Mouse (Mus musculus) liver, embryonic 12.5 days (tissue): ENCODE results near the gene Arntl2. TPM values are rescaled to one million over a fixed set of nuclear protein-coding genes. Genes with fewer than 3 reads are reported as not detected.
"Not testable (repeated sequence)": the region's sequence is repeated elsewhere in the genome, so short reads cannot be mapped to it uniquely, and the experiment has no call there.

ENCODE experiments used
- ATAC-seq: fragments of 200-750 bp; cut with Nextera tagmentation; 2 replicates; pipeline ENCODE4 v1.8.0; 2017; ENCODE audit warnings: moderate number of reproducible peaks, mild to moderate bottlenecking, moderate library complexity
- H3K27ac ChIP-seq: fragments of 300-500 bp; sonication (generic); 2 replicates; pipeline ENCODE4 v1.5.1; 2016; ENCODE audit warnings: mild to moderate bottlenecking
- H3K27me3 ChIP-seq: fragments of 300-500 bp; sonication (generic); replicated peaks from 2 replicates; pipeline ENCODE4 v1.6.1; 2016; ENCODE audit warnings: mild to moderate bottlenecking, moderate library complexity
- H3K36me3 ChIP-seq: fragments of 300-500 bp; sonication (generic); 2 replicates; pipeline ENCODE4 v1.6.1; 2016; ENCODE audit warnings: mild to moderate bottlenecking, moderate library complexity
- H3K4me1 ChIP-seq: fragments of 300-500 bp; sonication (generic); 2 replicates; pipeline ENCODE4 v1.6.1; 2016
- H3K4me2 ChIP-seq: fragments of 300-500 bp; sonication (generic); 2 replicates; pipeline ENCODE4 v1.6.1; 2016; ENCODE audit warnings: mild to moderate bottlenecking, moderate library complexity
- H3K4me3 ChIP-seq: fragments of 300-500 bp; sonication (generic); 2 replicates; pipeline ENCODE4 v1.5.1; 2016; ENCODE audit warnings: mild to moderate bottlenecking, moderate library complexity
- H3K9ac ChIP-seq: fragments of 300-500 bp; sonication (generic); 2 replicates; pipeline ENCODE4 v1.6.1; 2016; ENCODE audit warnings: mild to moderate bottlenecking, moderate library complexity
- H3K9me3 ChIP-seq: fragments of 300-500 bp; sonication (generic); replicated peaks from 2 replicates; pipeline ENCODE4 v1.6.1; 2016; ENCODE audit warnings: mild to moderate bottlenecking, moderate library complexity
- WGBS: fragments of 180-500 bp; shearing (Covaris S2); methylation state at CpG from one replicate; pipeline ENCODE4 v1.1.7; 2016; ENCODE audit not compliant: insufficient replicate concordance; 5-methylcytosine and 5-hydroxymethylcytosine counted together
- polyA plus RNA-seq: library from polyadenylated mRNA; unstranded; fragments of >200 nt; fragmentation: Nextera tagmentation; extraction: Ambion mirVana; gene quantifications from 2 replicates; pipeline ENCODE4 v1.2.1, GENCODE M21; 2016

The Arntl2 gene
- polyA plus RNA-seq, 1 experiment from 2014 or later = 0.94 TPM

DNA sequence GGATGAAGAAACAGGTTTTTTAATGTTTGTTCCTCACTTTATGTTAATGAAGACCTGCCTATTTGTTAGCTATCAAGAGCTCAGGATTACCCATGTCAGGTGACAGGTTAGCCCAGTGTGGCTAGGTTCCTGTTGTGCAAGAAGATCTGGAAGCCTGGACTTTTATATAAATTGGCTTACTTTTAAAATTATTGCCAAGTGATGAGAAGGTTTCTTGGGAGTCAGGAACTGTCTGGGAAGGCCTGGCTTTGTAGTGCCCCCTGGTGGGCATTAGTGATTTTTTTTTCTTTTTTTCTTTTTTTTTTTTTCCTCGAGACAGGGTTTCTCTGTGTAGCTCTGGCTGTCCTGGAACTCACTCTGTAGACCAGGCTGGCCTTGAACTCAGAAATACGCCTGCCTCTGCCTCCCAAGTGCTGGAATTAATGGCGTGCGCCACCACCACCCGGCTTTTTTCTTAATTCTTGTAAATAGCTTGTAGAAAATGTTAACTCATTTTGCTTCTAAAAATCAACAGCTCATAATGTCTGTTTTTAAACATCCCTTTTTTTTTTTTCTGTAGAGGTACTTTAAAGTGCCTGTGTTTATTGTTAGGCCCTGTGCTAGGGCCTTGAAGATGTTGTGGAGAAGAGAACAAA lies 33.5 kb upstream of the Arntl2 start:
- Histone ChIP-seq H3K27me3 (no peaks in the 10 kb centered on the region), H3K4me3 (no peak overlapping the region), H3K4me1 (no peaks in the 10 kb centered on the region), H3K9me3 (no peaks in the 10 kb centered on the region), H3K9ac (no peak overlapping the region), H3K4me2 (no peak overlapping the region), H3K36me3 (peaks cover 7% of the 10 kb centered on the region), H3K27ac (no peak overlapping the region)
- no peak for ATAC-seq
- 59% methylated on average over 5 of the region's 5 CpGs for WGBS

DNA sequence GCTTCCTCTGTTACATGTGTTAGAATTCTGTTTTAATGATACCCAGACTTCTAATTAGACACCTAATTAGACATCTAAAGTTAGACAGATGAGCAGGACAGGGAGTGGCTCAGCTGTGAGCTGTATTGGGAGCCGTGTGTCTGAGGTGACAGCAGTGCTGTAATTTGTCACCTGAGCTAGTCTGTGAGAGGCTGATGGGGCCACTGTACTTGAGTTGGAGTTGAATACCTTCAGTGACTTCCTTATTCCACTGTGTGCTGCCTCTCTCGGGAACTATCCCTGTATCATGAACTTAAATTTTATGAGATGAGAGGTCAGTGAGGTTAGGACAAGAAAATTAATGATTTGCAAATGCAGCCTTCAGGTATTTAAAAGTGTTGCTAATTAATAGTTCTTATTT lies 31.3 kb upstream of the Arntl2 start:
- no peak overlapping the region for H3K9ac ChIP-seq
- no peaks in the 10 kb centered on the region for H3K9me3 ChIP-seq
- H3K27me3 ChIP-seq = no peaks in the 10 kb centered on the region
- H3K27ac ChIP-seq = no peak overlapping the region
- no peak overlapping the region for H3K4me2 ChIP-seq
- H3K4me3 ChIP-seq = no peak overlapping the region
- WGBS = 50% methylated on average over 2 of the region's 2 CpGs
- no peaks in the 10 kb centered on the region for H3K4me1 ChIP-seq
- peaks cover 27% of the 10 kb centered on the region for H3K36me3 ChIP-seq
- ATAC-seq = no peak

DNA sequence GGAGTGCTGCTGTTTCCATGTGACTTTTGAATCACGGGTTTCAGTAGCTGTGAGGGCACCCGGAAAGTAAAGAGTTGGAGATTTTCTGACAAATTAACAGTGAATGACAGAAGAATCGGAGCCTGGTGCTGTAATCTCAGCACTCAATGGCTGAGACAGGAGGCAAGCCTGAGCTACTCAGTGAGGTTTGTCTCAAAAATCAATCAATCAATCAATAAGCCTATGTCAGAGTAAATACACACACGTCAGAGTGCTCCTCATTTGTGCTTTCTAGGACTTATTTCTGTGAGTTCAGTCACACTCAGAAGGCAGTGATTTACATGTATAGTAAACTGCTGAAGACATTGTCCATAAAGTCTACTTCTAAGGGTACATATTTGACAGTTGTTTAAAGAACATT lies 30.6 kb upstream of the Arntl2 start:
- Histone ChIP-seq H3K4me3 (no peak overlapping the region), H3K27me3 (no peaks in the 10 kb centered on the region), H3K27ac (no peak overlapping the region), H3K9ac (no peak overlapping the region), H3K36me3 (peaks cover 32% of the 10 kb centered on the region), H3K9me3 (no peaks in the 10 kb centered on the region), H3K4me1 (no peaks in the 10 kb centered on the region), H3K4me2 (no peak overlapping the region)
- ATAC-seq = no peak
- WGBS = 81% methylated on average over 4 of the region's 4 CpGs

DNA sequence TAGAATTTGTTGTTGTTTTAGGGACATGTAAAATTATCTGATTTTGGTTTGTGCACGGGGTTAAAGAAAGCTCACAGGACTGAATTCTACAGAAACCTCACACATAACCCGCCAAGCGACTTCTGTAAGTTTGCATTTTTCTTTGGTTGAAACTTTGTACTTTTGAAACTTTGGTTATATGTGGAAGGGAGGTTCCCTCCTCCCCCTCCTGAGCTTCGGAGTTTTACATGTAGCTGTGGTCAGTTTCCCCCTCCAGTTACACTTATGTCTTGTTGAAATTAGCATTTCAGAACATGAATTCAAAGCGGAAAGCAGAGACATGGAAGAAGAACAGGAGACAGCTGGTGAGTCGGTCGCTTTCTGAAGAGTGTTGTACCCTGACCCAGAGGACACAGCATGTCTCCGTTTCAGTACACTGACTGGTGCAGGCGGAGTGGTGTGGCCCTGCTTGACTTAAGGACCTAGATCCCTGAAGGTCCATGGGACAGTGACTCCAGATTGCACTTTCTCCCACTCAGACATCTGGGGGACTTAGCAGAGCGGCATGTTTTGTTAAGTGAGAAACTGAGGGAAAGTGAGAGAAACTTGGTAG lies 26.9 kb upstream of the Arntl2 start:
- no peaks in the 10 kb centered on the region for H3K4me1 ChIP-seq
- H3K27me3 ChIP-seq = no peaks in the 10 kb centered on the region
- no peak for ATAC-seq
- WGBS = 86% methylated on average over 10 of the region's 10 CpGs
- H3K9ac ChIP-seq = no peak overlapping the region
- no peak overlapping the region for H3K27ac ChIP-seq
- H3K4me3 ChIP-seq = no peak overlapping the region
- H3K4me2 ChIP-seq = no peak overlapping the region
- H3K36me3 ChIP-seq = peaks cover 54% of the 10 kb centered on the region
- H3K9me3 ChIP-seq = no peaks in the 10 kb centered on the region

DNA sequence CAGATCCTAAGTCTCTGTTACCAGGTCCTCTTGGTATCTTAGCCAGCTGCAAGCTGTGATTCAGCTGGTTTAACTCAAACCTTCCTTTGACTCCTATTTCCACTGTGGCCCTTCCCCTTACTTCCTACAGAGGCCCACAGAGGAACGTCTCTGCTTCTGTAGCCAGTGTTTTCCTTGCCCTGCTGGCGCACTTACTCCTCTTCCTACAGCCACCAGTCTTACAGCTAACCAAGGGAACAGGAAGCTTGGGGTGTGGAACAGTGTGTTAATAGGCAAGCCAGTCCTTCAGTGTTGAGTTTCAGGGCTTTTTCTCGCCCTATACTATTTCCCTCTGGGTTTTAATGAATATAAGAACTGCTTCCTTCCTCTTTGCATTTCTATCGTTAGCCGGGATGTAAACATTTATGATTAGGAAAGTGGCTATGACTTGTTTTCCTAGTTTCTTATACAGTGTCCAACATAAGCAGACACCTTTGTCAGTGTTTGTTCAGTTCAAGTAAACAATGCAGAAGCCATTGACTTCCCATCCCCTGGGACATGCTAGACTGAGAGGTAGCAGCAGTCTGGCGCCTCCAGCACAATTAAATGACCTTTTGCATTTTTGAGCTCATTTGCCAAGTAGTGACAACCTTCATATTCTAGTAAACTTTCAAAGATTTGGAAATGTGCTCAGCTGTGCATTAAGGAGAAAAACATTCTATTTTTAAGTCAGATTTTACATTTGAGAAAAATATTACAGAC lies 25.7 kb upstream of the Arntl2 start:
- Histone ChIP-seq H3K9me3 (no peaks in the 10 kb centered on the region), H3K4me2 (no peak overlapping the region), H3K36me3 (peaks cover 59% of the 10 kb centered on the region), H3K27ac (no peak overlapping the region), H3K4me3 (no peak overlapping the region), H3K27me3 (no peaks in the 10 kb centered on the region), H3K4me1 (no peaks in the 10 kb centered on the region), H3K9ac (no peak overlapping the region)
- 57% methylated on average over 6 of the region's 6 CpGs for WGBS
- ATAC-seq = no peak

DNA sequence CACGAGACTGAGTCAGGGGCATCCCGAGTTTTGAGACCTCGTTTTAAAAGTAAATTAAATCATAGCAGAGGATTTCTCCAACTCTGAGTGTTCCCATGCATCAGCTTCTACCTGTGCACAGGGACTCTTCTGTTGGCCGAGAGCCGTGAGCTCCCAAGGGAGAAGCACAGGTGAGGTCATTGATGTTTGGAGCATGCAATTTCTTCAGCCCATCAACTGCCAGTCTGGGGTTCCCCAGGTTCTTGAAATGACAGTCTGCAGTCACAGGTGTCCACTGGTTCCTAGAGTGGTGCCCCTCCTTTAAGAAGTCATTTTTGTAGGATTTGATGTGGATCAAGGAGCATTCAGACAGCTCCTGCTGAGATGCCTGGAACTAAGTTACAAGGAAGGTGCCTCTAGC lies 25.0 kb upstream of the Arntl2 start:
- peaks cover 59% of the 10 kb centered on the region for H3K36me3 ChIP-seq
- WGBS = 76% methylated on average over 5 of the region's 5 CpGs

DNA sequence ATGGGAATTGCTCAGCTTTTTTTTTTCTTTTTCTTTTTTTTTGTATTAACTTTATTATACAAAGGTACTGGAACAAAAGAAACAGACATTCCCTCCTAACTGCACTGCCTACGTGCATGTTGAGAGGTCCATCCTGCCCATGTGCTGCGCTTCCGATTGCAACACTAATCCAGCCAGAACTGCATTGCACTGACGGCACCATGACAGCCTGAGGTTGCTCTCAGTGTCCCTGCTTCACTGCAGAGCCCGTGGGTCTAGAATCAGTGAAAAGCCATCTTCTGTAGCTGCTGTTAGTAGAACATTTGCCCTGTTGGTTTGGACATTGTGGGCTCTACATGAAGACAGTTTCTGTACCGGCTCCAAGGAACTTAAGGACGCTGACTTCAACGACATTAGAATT lies 20.0 kb upstream of the Arntl2 start:
- Histone ChIP-seq H3K36me3 (peaks cover 25% of the 10 kb centered on the region), H3K4me1 (peaks cover 13% of the 10 kb centered on the region)
- H3K9ac ChIP-seq, H3K27ac ChIP-seq, H3K4me3 ChIP-seq, H3K4me2 ChIP-seq, ATAC-seq, H3K27me3 ChIP-seq, H3K9me3 ChIP-seq: not testable (repeated sequence)
- WGBS = 61% methylated on average over 8 of the region's 8 CpGs

More for the DNA sequence above, 25.0 kb upstream of the Arntl2 start:
- H3K27me3 ChIP-seq = no peaks in the 10 kb centered on the region
- ATAC-seq = no peak
- H3K9me3 ChIP-seq = no peaks in the 10 kb centered on the region
- H3K4me2 ChIP-seq = no peak overlapping the region
- H3K4me1 ChIP-seq = no peaks in the 10 kb centered on the region
- H3K27ac ChIP-seq = no peak overlapping the region
- no peak overlapping the region for H3K4me3 ChIP-seq
- no peak overlapping the region for H3K9ac ChIP-seq

DNA sequence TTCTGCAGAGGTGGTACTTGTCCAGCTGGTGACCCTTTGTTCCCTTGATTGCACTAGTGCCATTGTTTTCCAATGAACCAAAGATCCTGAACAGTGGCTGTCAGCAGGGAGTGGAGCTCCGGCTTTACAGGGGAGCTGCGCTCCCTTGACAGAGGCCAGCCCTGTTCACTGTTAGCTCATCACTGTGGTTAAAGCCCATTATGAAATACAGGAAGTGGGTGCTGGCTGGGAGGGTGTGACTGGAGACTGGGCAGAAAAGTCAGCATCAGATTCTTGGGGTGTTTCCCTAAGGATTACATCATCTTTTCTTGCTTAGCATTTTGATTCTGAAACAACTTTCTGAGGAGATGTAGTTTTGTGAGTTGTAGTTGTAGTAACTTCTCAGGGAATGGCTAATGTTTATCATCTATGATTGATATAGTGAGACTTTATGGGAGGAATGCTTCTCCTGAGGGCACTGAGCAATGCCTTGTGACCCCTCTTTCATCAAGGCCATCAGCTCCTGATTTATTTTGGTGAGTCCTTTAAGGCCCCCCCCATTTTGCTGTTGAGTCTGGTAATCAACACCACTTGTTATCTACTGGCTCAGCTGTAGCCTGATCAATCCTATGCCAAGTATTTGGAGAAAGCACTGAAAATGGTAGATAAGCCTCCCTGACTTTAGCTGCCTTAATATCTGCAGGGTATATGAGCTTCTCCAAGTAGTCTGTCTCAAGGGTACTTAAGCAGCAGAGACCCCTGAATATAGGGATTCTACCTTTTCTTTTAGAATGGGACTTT lies 19.1 kb upstream of the Arntl2 start:
- WGBS = 8% methylated on average over 2 of the region's 2 CpGs
- peaks cover 18% of the 10 kb centered on the region for H3K36me3 ChIP-seq

DNA sequence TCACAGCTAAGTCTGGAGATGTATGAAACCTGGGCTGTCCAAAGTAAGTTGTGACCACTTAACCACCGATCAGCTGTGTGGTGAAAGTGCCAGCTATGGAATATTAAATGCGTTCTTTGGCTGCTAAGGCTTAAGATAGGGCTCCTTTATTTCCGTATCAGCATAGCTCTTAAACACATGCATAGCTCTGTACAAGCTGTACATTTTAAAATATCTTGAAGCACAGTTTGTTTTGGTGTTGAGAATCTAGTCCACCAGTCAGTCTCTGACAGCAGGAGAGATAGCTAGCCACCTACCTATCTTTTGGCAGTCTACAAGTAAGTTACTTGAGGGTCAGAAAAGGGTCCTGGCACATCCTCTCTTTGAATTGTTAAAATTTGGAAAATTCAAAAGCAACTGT lies 17.8 kb upstream of the Arntl2 start:
- WGBS = 76% methylated on average over 3 of the region's 3 CpGs
- ATAC-seq = no peak
- H3K36me3 ChIP-seq = peaks cover 10% of the 10 kb centered on the region
- H3K4me1 ChIP-seq = peaks cover 13% of the 10 kb centered on the region
- H3K27ac ChIP-seq = no peak overlapping the region
- H3K4me2 ChIP-seq = no peak overlapping the region
- no peak overlapping the region for H3K4me3 ChIP-seq
- H3K27me3 ChIP-seq = no peaks in the 10 kb centered on the region
- H3K9me3 ChIP-seq = no peaks in the 10 kb centered on the region
- no peak overlapping the region for H3K9ac ChIP-seq

More for the DNA sequence above, 19.1 kb upstream of the Arntl2 start:
- Histone ChIP-seq H3K9me3 (no peaks in the 10 kb centered on the region), H3K4me3 (no peak overlapping the region), H3K4me1 (peaks cover 13% of the 10 kb centered on the region), H3K9ac (no peak overlapping the region), H3K27ac (no peak overlapping the region), H3K27me3 (no peaks in the 10 kb centered on the region), H3K4me2 (no peak overlapping the region)
- ATAC-seq = peak; percentile 71

DNA sequence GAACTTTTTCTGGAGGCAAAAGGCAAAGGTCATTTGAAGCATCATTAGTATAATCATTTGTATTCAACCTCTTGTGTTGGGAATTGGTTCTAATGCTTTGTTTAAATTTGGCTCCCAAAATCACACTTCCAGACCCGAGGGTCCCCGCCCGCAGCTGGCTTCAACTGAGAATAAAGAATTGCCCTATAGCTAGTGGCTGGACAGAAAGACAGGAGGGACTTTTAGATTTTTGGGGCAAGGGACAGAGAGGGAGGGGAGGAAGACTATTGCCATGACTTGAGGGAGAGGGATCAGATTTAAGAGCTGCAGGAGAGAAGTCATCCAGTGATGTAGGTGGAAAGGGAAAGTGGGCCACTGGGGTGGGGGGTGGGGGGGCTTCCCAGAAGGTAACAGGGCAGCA lies 14.3 kb upstream of the Arntl2 start:
- 78% methylated on average over 3 of the region's 3 CpGs for WGBS
- no peak overlapping the region for H3K4me2 ChIP-seq
- H3K9ac ChIP-seq = no peak overlapping the region
- no peak overlapping the region for H3K4me3 ChIP-seq
- H3K9me3 ChIP-seq = no peaks in the 10 kb centered on the region
- H3K36me3 ChIP-seq = no peaks in the 10 kb centered on the region
- no peaks in the 10 kb centered on the region for H3K27me3 ChIP-seq
- ATAC-seq = no peak
- H3K27ac ChIP-seq = no peak overlapping the region
- H3K4me1 ChIP-seq = peaks cover 10% of the 10 kb centered on the region

DNA sequence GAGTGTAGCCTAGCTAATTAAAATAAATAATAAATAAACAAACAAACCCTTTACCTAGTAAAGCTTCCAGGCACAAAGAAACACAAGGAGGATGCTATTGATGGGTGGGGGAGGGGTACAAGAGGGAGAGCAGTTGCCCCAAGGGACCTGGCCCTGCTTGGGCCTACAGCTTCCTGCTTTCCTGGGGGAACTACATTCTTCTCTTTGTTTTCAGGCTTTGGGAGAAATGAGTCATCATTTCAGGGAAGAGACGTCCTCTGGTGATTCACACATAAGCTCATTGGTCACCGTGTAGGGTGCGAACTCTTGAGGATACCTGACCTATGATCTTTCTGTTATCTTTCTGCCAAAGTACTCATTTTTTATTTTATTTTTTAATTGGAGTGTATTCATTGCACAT lies 2.3 kb upstream of the Arntl2 start:
- WGBS = 41% methylated on average over 3 of the region's 3 CpGs
- Histone ChIP-seq H3K9ac (no peak overlapping the region), H3K27ac (no peak overlapping the region), H3K4me1 (peaks cover 7% of the 10 kb centered on the region; the same call in 1 of the 2 replicates), H3K9me3 (no peaks in the 10 kb centered on the region), H3K4me2 (no peak overlapping the region), H3K27me3 (peaks cover 38% of the 10 kb centered on the region), H3K36me3 (no peaks in the 10 kb centered on the region), H3K4me3 (no peak overlapping the region)
- no peak for ATAC-seq
